Mouse (Mus musculus): ENCODE data around the gene Fam89b. TPM values are rescaled to one million over a fixed set of nuclear protein-coding genes. Genes with fewer than 3 reads are reported as not detected.

Gene Fam89b
- total RNA-seq, 2 experiments from 2014 or later, result 19.7 to 22.8 TPM

GRCm38 (mm10) chr19:5715793-5716688 lies 13.4 kb downstream of the Fam89b start:
- no peak for DNase-seq
- intact Hi-C loops (cut with DNase I), result no loop called here

DNA sequence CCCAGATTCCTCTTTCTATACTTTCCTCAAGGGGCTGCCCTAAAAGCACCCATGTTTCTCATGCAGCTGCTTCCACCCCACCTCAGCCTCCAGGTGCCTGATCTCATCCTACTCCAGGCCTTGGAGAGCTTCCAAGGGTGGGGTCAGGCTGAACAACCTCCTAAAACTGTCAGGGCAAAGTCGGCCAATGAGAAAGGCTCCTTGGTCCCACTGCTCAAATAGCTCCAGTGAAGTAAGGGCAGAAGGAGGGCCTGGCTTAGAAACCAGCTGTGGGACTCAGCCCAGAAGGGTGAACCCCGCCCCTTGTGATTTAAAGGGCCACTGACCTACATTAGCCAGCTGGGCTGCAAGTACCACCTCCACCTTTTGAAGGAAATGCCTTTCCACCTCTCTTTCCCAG lies 15.7 kb downstream of the Fam89b start:
- DNase-seq, result peak; percentile 72 to 82
- intact Hi-C loops (cut with DNase I), result no loop called here

GRCm38 (mm10) chr19:5713255-5713654 lies 16.2 kb downstream of the Fam89b start:
- intact Hi-C loops (cut with DNase I), result no loop called here
- no peak for DNase-seq

DNA sequence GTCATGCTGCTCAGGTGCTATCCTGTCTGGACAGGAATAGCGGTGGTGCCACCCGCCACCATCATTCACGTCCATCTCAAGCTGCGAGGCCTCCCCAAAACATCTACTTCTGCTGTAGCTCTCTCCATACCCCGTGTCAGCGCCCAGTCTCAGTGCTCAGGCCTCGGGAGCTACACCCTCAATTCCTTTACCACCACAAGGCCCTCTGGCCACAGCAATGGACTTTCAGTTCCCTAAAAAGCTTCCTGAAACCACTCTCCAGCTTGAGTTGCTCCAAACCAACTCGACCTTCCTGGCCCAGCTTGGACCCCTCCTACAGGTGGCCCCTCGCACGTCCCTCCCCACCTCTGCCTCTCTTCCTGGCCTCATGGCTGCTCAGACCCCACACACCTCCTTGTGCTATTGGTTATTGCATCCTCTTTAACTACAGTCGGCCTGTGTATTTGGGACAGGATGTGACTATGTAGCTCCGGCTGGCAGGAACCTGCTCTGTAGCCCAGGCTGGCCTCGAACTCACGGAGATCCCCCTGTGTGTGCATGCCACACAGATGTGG lies 17.5 kb downstream of the Fam89b start:
- DNase-seq, result peak in 1 of 2 experiments; percentile 24
- intact Hi-C loops (cut with DNase I), result loop anchor here (1.0 to 2.0 kb wide), 2 partner anchors 16 to 69 kb away; no protein-coding TSS in a partner anchor

DNA sequence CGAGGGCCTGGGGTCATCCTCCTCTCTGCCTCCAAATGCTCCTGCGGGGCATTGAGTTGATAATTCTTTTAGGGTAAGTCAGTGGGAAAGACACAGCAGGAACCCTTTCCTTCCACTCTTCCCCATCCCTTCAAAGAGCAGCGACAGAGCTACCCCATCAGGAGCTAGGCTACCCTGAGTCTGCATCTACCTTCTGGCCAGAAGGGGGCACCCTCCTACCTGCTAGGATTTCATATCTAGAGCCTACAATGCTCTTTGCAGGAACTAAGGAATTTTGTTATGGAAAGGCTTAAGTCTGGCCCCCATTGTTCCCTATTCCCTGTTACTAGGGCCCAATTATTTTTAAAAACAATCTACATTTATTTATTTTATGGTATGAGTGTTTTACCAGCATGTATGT lies 18.2 kb downstream of the Fam89b start:
- peak; percentile 57 to 76 for DNase-seq
- intact Hi-C loops (cut with DNase I), result loop anchor here (1.0 to 2.0 kb wide), 2 partner anchors 17 to 70 kb away; no protein-coding TSS in a partner anchor

DNA sequence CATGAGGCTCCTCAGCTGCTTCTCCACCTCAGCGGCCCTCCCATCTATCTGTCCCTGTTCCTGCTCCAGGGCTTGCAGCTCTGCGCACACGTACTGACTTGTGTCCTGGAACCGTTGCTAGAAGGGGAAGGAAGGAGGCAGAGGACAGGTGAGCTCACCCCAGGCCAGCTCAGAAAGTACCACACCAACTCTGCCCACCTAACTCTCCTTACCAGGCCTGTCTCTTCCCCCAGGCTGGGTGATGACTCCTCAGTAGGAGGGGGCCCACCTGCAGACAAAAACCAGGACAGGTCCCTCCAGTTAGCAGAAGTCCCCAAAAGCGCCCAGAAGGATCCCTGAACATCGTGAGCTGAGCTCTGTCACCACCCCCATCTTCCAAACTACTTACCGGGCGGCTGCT lies 18.9 kb downstream of the Fam89b start:
- intact Hi-C loops (cut with DNase I), result loop anchor here (2.0 kb wide), 1 partner anchor 70 kb away; no protein-coding TSS in a partner anchor
- no peak for DNase-seq

GRCm38 (mm10) chr19:5710068-5710467 lies 19.4 kb downstream of the Fam89b start:
- intact Hi-C loops (cut with DNase I), result loop anchor here (2.0 kb wide), 1 partner anchor 71 kb away; no protein-coding TSS in a partner anchor
- DNase-seq, result no peak

GRCm38 (mm10) chr19:5704801-5705571 lies 24.5 kb downstream of the Fam89b start:
- DNase-seq, result no peak
- intact Hi-C loops (cut with DNase I), result no loop called here

GRCm38 (mm10) chr19:5704163-5704800 lies 25.2 kb downstream of the Fam89b start, which contains the start of gene Kcnk7:
TSS of gene Kcnk7 (plus strand) at chr19:5704367.
- no peak for DNase-seq
- intact Hi-C loops (cut with DNase I), result no loop called here

DNA sequence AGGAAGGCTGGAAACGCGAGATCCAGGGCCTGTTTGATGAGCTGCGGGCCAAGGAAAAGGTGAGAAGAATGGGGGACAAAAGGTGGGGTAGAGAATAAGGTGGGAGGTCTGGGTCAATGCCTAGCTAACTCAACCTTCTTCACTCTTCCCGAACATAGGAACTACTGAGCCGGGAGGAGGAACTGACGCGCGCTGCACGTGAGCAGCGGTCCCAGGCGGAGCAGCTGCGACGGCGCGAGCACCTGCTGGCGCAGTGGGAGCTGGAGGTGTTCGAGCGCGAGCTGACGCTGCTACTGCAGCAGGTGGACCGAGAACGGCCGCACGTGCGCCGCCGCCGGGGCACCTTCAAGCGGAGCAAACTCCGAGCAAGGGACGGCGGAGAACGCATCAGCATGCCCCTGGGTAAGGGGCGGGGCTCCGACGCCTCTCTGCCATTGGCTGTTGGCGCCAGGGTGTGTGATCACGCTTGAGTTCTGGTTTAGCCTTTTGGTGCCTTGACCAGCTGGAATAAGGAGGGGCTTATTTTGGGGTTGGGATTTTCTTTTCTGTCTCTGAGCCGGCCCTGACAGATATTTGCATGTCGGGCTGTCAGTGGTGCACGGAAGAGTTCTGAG lies 33.5 kb downstream of the Fam89b start:
- no peak for DNase-seq
- intact Hi-C loops (cut with DNase I), result no loop called here

DNA sequence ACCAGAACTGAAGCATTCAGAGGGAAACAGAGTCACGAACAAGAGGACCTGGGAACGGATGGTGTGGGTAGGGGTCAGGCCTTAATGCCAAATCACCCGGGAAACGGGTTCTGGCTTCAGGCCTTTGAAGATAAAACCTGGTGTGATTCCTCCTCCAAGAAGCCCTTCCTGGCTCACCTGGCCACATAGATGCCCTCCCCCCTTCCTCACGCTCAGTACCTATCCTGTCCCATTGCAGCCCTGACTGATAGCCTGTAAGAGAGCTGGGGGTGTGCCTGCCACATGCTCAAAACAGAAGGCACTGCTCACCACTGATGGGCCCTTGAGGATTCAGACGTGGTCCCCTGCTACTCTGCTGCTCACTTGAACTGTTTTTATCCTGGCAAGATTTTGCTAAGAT lies 35.7 kb downstream of the Fam89b start:
- intact Hi-C loops (cut with DNase I), result loop anchor here (5.0 kb wide), 1 partner anchor 34 kb away; the partner anchor contains the start of genes Ehbp1l1 and Fam89b
- DNase-seq, result no peak

DNA sequence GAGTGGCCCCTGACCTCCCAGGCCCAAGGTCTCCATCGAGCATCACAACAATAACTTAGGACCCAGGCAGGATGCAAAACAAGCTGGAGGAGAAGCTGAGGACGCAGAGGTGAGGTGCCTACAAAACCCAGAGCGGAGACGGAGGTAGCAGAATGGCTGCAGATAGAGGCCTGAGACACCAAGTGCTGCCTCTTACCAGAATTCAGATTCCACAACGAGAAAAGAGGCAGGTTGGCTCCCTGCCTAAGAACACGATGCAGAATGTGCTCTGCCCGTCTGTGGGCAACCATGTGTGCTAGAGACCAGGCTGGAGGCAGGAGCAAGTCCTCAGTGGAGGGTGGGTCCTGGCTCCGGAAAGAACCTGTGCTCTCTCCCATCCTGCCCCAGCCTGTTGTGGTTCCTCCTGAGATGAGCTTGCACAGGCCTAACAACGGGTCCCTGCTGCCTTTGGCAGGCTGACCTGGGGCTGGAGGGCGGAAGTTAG lies 36.5 kb downstream of the Fam89b start:
- DNase-seq, result no peak
- intact Hi-C loops (cut with DNase I), result loop anchor here (5.0 kb wide), 1 partner anchor 34 kb away; the partner anchor contains the start of genes Ehbp1l1 and Fam89b

DNA sequence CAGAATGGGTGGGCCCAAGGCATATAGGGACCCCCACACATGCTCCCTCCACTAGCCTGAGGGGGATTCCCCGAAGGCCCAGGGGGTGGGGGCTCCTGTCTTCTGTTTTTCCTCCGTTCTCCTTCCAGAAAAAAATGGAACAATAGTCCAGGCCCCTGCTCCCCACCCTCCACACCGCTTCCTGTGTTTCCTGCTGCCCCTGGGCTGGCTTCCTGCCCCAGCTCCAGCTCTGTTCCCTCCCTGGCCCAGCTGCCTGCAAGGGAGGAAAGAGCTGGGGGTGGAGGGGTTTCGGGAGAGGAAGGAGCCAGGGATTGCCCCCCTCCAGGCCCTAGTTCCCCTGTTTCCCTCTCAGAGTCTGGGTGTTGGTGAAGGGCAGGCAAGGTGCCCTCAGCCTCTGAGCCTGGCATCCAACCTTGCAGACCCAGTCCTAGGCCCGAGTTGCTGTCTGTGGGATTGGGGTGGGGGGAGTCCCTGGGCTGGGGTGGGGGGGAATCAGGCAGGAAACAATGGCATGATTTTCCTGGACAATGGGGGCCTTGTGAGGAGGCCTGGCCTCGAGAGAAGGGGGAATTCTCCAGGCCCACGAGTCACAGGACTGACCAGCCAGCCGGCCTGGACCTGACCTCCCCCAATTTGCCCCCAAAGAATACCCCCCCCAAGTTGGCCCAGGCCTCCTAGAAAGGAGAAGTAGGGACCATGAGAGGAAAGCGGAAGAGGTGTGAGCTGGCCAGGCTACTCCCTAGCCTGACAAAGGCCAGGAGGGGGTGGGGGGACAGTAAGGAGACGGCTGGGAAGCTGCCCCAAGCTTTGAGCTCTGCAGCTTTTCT lies 37.2 kb downstream of the Fam89b start:
- DNase-seq, result peak in 1 of 2 experiments; percentile 51
- intact Hi-C loops (cut with DNase I), result loop anchor here (5.0 kb wide), 1 partner anchor 35 kb away; the partner anchor contains the start of genes Ehbp1l1 and Fam89b

DNA sequence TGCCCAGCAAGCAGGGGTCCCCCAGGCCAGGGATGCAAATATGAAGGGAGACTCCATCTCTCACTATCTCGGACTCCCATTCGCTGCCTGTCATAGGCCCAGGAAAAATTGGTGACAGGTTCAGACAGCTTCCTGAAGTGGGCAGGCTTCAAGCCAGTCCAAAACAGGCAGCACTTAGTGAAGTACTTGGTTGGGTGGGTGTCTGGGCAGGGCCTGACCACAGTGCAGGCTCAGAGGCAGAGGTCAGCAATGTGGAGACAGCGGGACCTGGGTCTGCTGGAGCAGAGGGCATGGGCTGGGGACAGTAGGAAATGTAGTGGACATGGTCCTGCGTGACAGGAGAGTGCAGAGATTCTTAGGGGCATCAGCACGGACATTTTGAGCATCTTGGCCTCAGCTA lies 37.9 kb downstream of the Fam89b start:
- no peak for DNase-seq
- intact Hi-C loops (cut with DNase I), result loop anchor here (5.0 kb wide), 1 partner anchor 36 kb away; the partner anchor contains the start of genes Ehbp1l1 and Fam89b

- DNase-seq, result no peak
- intact Hi-C loops (cut with DNase I), result loop anchor here (5.0 kb wide), 1 partner anchor 37 kb away; the partner anchor contains the start of genes Ehbp1l1 and Fam89b
Observed at GRCm38 (mm10) chr19:5690343-5690735, 39.1 kb downstream of the Fam89b start.

DNA sequence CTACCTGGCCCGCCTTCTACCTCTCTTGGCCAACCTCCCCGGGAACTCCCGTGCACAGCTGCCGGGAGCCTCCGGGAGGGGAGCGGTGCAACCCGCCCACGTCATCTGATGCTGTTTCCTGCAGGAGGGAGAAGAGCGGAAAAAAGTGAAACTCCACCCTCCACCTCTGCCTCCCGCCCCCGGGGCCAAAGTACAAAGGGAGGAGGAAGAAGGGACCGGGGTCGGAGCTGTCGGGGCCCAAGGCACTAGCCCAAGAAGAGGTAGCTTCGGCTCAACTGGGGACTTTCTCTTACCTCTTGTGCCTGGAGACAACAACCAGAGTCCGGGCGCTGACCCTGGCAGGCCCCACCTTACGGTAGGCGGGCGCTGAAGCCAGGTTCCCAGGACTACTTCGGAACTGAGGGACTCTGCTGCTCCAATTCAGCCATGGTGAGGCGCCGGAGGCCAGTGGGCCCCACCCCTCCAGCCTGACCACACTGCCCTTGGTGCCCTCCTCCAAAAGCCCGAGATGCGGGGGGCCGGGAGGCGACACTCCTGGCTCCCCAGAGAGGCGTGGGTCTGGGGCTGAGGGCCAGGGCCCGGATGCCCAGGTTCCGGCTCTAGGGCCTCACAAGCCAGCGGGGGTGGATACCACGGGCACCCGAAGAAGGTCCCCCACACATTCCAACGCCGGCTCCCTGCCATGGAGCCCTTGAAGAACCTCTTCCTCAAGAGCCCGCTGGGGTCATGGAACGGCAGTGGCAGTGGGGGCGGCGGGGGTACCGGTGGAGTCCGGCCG lies 39.7 kb downstream of the Fam89b start:
- peak; percentile 78 to 80 for DNase-seq
- intact Hi-C loops (cut with DNase I), result loop anchor here (5.0 kb wide), 1 partner anchor 38 kb away; the partner anchor contains the start of genes Ehbp1l1 and Fam89b

DNA sequence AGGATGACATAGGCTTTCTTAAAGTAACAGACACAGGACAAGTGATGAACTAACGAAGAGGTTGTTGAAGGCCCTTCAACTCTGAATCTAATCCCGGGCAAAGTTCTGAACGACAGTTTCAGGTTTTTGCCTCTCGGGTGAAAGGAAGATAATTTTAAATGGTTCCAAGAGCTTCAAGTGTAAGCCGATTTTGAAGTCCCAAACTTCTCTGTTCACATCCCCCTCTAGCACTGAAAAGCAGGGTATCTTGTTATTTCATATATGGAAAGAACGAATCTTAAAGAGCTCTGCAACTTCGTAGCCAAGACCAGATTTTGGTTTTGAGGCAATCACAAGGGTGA lies 40.4 kb downstream of the Fam89b start:
- intact Hi-C loops (cut with DNase I), result no loop called here
- no peak for DNase-seq

Measured in gastrocnemius, postnatal 36 days (tissue).